Mouse (Mus musculus): ENCODE results near the gene Krt5. TPM values are rescaled to one million over a fixed set of nuclear protein-coding genes. Genes with fewer than 3 reads are reported as not detected.
A peak's percentile ranks its signal among the peaks of the same experiment; 100 is the strongest.

The Krt5 gene
- 1.1 and 5.4 TPM in 2 replicates for polyA plus RNA-seq (2016; fragmentation: Nextera tagmentation; extraction: Ambion mirVana)

DNA sequence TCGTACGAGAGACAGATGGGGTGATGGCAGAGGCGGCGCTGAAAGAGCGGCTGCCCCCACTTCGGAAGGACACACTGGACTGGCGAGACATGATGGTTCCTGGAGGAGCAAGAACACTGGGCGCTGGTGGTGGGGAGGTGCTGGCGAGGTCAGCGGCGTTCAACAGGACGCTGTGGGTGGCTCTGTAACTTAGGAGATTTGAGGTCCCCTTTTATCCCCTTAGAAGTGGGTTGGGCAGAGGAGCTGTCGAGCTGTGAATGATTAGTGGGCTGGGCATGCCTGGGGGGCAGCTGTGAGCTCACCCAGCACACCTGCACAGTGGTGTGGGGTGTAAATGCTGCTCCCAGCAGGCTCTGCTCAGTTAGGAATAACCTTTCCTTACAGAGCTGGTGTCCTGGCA is at the start of gene Krt5:
TSS of gene Krt5 (minus strand) at position 179 of the 400 bp plus-strand sequence.
- no peak within 1 kb of the TSS for H3K4me3 ChIP-seq
- H3K27ac ChIP-seq (replicated peaks): no peak within 1 kb of the TSS
- no peak for DNase-seq (ENCODE audit: low spot score)
- peaks cover 18% of the 10 kb centered on the region; the same call in 1 of the 2 replicates for H3K4me1 ChIP-seq
- H3K27me3 ChIP-seq (replicated peaks; ENCODE audit: low read depth, poor library complexity, severe bottlenecking): no peaks in the 10 kb centered on the region
- H3K36me3 ChIP-seq (replicated peaks): no peaks in the 10 kb centered on the region
- WGBS: 79% methylated on average over 13 of the region's 13 CpGs
- no peaks in the 10 kb centered on the region for H3K9me3 ChIP-seq

DNA sequence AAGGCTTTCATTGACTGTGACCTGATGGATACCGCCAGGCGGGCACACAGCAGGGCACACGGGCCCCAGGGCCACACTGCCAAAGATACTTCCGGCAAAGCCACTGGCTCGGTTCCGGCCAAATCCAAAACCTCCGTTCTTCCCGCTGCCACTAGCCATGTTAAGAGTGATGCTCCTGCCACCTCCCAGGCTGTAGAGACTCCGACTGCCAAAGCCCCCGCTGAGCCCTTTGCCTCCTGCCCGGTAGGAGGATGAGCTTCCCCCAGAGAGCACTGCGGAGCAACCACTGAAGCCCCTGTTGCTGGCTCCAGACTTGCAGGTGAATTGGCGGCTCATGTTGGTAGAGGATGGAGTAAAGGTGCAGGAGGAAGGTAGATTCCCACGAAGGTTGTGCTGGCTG is 30.0 kb upstream of the Krt5 start, which contains the start of gene Krt71:
TSS of gene Krt71 (minus strand) at position 399 of the 400 bp plus-strand sequence.
- WGBS: 55% methylated on average over 14 of the region's 14 CpGs
- Histone ChIP-seq H3K27ac (replicated peaks) (no peak within 1 kb of the TSS), H3K27me3 (replicated peaks; ENCODE audit: low read depth, poor library complexity, severe bottlenecking) (peaks cover 10% of the 10 kb centered on the region), H3K4me3 (no peak within 1 kb of the TSS), H3K36me3 (replicated peaks) (no peaks in the 10 kb centered on the region), H3K9me3 (no peaks in the 10 kb centered on the region), H3K4me1 (no peaks in the 10 kb centered on the region)
- DNase-seq (ENCODE audit: low spot score): no peak

DNA sequence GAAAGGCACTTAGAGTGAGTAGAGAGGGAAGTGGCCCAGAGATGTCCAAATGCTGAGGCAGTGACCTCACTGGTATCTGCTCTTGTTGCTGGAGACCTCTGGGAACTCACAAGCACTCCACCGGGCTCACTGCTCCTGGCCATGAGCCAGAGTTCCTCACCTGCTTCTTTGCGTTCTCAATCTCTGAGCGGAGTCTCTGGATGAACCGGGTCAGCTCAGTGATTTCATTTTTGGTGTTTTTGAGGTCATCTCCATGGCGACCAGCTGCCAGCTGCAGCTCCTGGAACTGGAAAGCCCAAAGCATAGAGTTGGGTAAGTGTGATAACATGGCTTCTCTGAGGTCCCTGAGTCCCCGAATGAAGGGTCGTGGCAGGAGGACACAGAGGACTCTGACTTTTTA is 25.1 kb upstream of the Krt5 start:
- WGBS: 79% methylated on average over 7 of the region's 7 CpGs
- no peaks in the 10 kb centered on the region for H3K36me3 ChIP-seq (replicated peaks)
- no peak overlapping the region for H3K27ac ChIP-seq (replicated peaks)
- H3K4me1 ChIP-seq: no peaks in the 10 kb centered on the region
- H3K4me3 ChIP-seq: no peak overlapping the region
- peaks cover 3% of the 10 kb centered on the region for H3K27me3 ChIP-seq (replicated peaks; ENCODE audit: low read depth, poor library complexity, severe bottlenecking)
- H3K9me3 ChIP-seq: no peaks in the 10 kb centered on the region
- no peak for DNase-seq (ENCODE audit: low spot score)

DNA sequence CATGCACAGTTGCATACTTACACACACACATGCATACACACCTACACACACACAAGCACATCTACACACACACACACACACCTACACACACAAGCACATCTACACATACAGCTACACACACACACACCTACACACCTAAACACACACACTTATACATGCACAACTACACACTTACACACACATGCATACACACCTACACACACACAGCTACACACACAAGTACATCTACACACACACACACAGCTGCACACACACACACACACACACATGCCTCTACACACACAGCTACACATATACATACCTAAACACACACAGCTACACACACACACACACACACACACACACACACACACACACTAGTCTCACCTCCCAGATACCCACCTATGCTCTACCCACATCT is 18.0 kb upstream of the Krt5 start:
- no peak for DNase-seq (ENCODE audit: low spot score)
- no peaks in the 10 kb centered on the region for H3K27me3 ChIP-seq (replicated peaks; ENCODE audit: low read depth, poor library complexity, severe bottlenecking)
- no peaks in the 10 kb centered on the region for H3K9me3 ChIP-seq
- H3K36me3 ChIP-seq (replicated peaks): no peaks in the 10 kb centered on the region
- H3K4me1 ChIP-seq: no peaks in the 10 kb centered on the region
- H3K27ac ChIP-seq (replicated peaks): no peak overlapping the region
- no peak overlapping the region for H3K4me3 ChIP-seq

DNA sequence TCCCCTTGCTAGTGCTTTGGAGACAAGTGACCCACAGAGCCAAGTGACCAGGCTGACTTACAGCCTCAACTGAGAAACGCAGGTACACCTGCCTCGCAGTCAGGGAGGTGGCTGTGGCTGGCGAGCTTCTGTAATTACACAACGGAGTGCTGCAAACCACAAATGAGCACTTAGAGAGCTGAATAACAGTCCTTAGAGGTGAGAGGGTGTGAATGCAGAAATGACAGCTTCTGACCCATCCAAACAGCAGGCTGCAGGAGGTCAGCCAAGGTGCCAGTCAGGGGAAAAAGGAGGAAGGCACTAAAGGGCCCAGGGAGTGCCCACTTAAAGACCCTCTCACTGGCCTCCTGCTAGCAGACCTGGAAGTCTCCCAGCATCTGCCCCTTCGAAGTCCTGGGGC is 12.0 kb upstream of the Krt5 start:
- Histone ChIP-seq H3K4me3 (no peak overlapping the region), H3K9me3 (no peaks in the 10 kb centered on the region)
- 73% methylated on average over 5 of the region's 5 CpGs for WGBS

DNA sequence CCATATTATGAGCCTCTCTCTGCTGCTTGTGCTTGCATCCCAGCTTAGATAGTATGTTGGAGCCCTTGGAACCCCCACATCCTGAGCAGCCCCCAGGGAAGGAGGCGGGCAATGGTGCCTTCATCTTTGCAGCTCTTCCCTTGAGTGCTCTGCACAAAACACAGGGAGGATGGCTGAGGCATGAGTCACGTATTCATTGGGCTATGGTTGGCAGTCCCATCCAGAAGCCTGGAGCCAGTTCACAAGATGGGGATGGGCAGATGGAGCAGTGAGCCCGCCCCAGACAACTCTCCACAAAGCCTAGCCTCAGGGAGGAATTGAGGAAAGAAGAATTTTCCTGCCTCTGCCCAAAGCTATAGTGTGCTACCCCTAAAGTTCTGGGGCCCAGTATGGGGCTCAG is 3.1 kb upstream of the Krt5 start:
- H3K4me3 ChIP-seq: no peak overlapping the region
- 76% methylated on average over 3 of the region's 3 CpGs for WGBS
- no peaks in the 10 kb centered on the region for H3K9me3 ChIP-seq
- H3K36me3 ChIP-seq (replicated peaks): no peaks in the 10 kb centered on the region
- H3K4me1 ChIP-seq: peaks cover 18% of the 10 kb centered on the region; the same call in 1 of the 2 replicates
- no peak overlapping the region for H3K27ac ChIP-seq (replicated peaks)
- no peaks in the 10 kb centered on the region for H3K27me3 ChIP-seq (replicated peaks; ENCODE audit: low read depth, poor library complexity, severe bottlenecking)
- DNase-seq (ENCODE audit: low spot score): no peak

More for the DNA sequence above, 12.0 kb upstream of the Krt5 start:
- Histone ChIP-seq H3K36me3 (replicated peaks) (no peaks in the 10 kb centered on the region), H3K4me1 (no peaks in the 10 kb centered on the region), H3K27me3 (replicated peaks; ENCODE audit: low read depth, poor library complexity, severe bottlenecking) (no peaks in the 10 kb centered on the region), H3K27ac (replicated peaks) (no peak overlapping the region)
- DNase-seq (ENCODE audit: low spot score): no peak

DNA sequence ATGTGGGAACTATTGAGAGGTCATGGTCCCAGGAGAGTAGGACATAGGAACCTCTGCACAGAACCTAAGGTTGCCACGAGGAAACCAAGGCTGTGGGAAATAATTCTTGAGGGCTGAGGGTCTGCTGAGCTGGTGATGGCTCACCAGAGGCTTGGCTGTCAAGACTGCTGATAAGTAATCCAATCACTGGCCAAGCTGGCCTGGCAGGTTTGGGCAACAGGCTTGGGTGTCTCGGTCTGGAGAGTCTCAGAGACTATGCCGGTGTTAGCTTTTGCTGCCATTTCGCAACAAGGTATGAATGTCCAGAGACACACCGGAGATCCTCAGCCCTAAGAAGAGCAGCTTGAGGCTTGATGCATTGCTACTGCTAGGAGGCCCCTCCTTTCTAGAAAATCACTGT is 1.7 kb upstream of the Krt5 start:
- no peaks in the 10 kb centered on the region for H3K9me3 ChIP-seq
- WGBS: 79% methylated on average over 5 of the region's 5 CpGs

DNA sequence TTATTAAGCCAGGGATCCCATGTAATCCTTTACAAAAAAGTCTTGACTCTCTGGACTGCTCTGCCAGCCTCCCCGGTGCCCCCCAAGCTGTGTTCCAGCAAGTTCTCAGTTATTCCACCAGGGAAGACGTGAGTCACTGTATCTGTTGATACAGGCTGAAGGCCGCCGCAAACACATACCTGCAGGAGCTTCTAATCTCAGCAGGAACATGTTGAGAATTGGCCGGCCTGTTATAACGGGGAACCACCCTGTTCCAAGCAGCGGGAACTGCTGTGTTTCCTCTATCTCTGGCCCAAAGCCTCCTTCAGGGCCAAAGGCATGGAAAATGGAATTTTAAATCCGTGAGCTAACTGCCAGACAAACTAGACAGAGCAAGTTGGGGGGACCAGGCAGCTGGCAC is 1.0 kb upstream of the Krt5 start:
- no peaks in the 10 kb centered on the region for H3K9me3 ChIP-seq
- H3K27ac ChIP-seq (replicated peaks): no peak overlapping the region; the same call in 1 of the 2 replicates
- no peak overlapping the region for H3K4me3 ChIP-seq
- H3K36me3 ChIP-seq (replicated peaks): no peaks in the 10 kb centered on the region
- no peaks in the 10 kb centered on the region for H3K27me3 ChIP-seq (replicated peaks; ENCODE audit: low read depth, poor library complexity, severe bottlenecking)
- no peak for DNase-seq (ENCODE audit: low spot score)
- H3K4me1 ChIP-seq: peaks cover 18% of the 10 kb centered on the region; the same call in 1 of the 2 replicates
- 76% methylated on average over 8 of the region's 8 CpGs for WGBS

More for the DNA sequence above, 1.7 kb upstream of the Krt5 start:
- no peaks in the 10 kb centered on the region for H3K27me3 ChIP-seq (replicated peaks; ENCODE audit: low read depth, poor library complexity, severe bottlenecking)
- H3K4me3 ChIP-seq: no peak overlapping the region
- H3K4me1 ChIP-seq: peaks cover 18% of the 10 kb centered on the region; the same call in 1 of the 2 replicates
- no peak overlapping the region; the same call in none of the 2 replicates for H3K27ac ChIP-seq (replicated peaks)
- H3K36me3 ChIP-seq (replicated peaks): no peaks in the 10 kb centered on the region
- DNase-seq (ENCODE audit: low spot score): no peak

DNA sequence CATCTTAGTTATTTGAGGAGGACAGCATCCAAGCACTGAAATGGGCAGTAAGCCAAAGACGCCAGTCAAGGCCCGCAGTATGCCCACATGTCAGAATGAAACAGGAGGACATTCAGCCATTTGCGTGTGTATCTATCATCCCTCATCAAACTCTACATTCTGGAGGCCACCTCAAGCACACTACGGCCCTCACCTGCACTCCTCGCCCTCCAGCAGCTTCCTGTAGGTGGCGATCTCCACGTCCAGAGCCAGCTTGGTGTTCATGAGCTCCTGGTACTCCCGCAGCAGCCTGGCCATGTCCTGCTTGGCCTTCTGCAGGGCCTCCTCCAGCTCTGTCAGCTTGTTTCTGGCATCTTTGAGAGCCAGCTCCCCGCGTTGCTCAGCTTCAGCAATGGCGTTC is 4.0 kb downstream of the Krt5 start:
- 68% methylated on average over 11 of the region's 11 CpGs for WGBS
- no peaks in the 10 kb centered on the region for H3K36me3 ChIP-seq (replicated peaks)

DNA sequence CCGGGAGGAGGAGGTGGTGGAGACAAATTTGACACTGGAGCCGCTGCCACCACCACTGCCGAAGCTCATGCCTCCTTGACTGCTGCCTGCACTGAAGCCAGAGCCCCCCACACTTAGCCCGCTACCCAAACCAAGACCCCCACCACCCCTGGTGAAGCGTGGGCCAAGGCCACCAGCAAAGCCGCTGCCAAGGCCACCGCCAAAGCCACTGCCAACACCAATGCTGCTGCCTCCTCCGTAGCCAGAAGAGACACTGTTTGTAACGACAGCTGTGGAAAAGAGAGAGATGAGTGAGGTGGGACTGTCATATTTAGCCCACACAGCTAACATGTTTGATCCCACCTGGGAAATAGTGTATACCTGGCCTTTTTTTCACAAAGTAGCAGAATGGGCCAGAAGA is 5.2 kb downstream of the Krt5 start:
- H3K4me3 ChIP-seq: no peak overlapping the region
- H3K36me3 ChIP-seq (replicated peaks): no peaks in the 10 kb centered on the region
- H3K4me1 ChIP-seq: no peaks in the 10 kb centered on the region; the same call in 1 of the 2 replicates
- DNase-seq (ENCODE audit: low spot score): no peak
- WGBS: 88% methylated on average over 9 of the region's 9 CpGs
- no peaks in the 10 kb centered on the region for H3K27me3 ChIP-seq (replicated peaks; ENCODE audit: low read depth, poor library complexity, severe bottlenecking)
- no peak overlapping the region for H3K27ac ChIP-seq (replicated peaks)
- no peaks in the 10 kb centered on the region for H3K9me3 ChIP-seq

More for the DNA sequence above, 4.0 kb downstream of the Krt5 start:
- Histone ChIP-seq H3K4me1 (peaks cover 6% of the 10 kb centered on the region; the same call in 1 of the 2 replicates), H3K9me3 (no peaks in the 10 kb centered on the region), H3K27ac (replicated peaks) (no peak overlapping the region), H3K4me3 (no peak overlapping the region), H3K27me3 (replicated peaks; ENCODE audit: low read depth, poor library complexity, severe bottlenecking) (no peaks in the 10 kb centered on the region)
- DNase-seq (ENCODE audit: low spot score): no peak

DNA sequence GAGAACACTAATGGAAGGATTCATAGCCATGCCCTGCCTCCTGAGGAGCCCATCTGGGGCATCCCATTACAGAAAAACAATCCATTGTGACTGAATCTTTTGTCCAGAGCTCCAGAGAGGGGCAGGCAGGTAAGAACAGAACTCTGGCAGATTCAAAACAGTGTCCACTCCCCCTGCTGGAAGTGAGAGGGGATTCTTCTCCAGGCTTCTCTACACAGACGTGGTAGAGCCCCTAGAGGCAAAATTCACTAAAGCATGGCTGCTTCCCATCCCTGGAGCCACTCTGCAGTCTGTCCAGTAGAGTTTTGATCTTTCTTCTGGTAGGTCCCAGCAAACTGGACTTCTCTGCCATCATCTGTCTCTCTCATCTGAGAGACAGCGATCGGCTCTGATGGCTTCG is 8.6 kb downstream of the Krt5 start:
- Histone ChIP-seq H3K27ac (replicated peaks) (no peak overlapping the region), H3K36me3 (replicated peaks) (no peaks in the 10 kb centered on the region), H3K4me3 (no peak overlapping the region), H3K9me3 (no peaks in the 10 kb centered on the region), H3K27me3 (replicated peaks; ENCODE audit: low read depth, poor library complexity, severe bottlenecking) (no peaks in the 10 kb centered on the region), H3K4me1 (no peaks in the 10 kb centered on the region; the same call in 1 of the 2 replicates)
- DNase-seq (ENCODE audit: low spot score): peak; percentile 30
- WGBS: 70% methylated on average over 4 of the region's 4 CpGs

DNA sequence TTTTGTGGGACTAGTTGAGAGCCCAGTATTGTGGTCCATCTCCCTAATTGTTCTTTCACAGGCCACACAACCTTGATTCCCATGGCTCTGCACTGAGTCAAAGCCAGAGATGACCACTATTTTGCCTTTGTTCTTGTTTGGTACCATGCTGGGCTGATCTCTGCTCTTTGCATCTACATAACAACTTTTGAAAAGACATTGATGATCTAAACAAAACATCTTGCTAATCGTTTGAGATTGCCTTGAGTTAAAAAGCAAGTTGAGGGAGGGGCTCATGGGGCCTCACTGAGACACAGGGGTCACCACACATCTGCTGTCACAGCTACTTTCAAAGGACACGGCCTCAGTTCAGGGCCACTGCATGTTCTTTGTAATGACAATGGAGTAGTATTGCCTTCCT is 10.3 kb downstream of the Krt5 start:
- Histone ChIP-seq H3K4me1 (peaks cover 3% of the 10 kb centered on the region; the same call in 1 of the 2 replicates), H3K4me3 (no peak overlapping the region), H3K36me3 (replicated peaks) (no peaks in the 10 kb centered on the region), H3K9me3 (no peaks in the 10 kb centered on the region), H3K27ac (replicated peaks) (no peak overlapping the region), H3K27me3 (replicated peaks; ENCODE audit: low read depth, poor library complexity, severe bottlenecking) (no peaks in the 10 kb centered on the region)
- 26% methylated on average over 2 of the region's 2 CpGs for WGBS
- DNase-seq (ENCODE audit: low spot score): peak; percentile 7

DNA sequence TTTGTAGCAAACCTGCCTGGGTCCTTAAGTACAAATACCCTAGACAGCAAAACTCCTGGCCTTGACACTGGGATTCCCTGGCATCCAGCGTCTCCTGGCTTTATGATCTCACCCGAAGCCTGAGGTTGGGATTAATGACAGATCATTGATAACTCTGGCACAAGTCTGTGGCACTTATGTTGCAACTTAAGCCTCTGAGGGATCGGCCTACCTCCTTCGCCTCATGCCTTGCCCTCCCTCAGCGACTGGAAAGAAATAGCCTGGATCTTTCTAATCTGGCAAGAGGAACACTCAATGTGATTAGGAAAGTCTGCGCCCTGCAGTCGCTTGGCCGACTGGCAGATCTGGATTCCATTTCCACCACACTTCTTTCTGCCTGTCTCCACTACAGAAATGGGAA is 12.8 kb downstream of the Krt5 start:
- no peak overlapping the region for H3K27ac ChIP-seq (replicated peaks)
- DNase-seq (ENCODE audit: low spot score): peak; percentile 5
- H3K36me3 ChIP-seq (replicated peaks): no peaks in the 10 kb centered on the region
- peaks cover 4% of the 10 kb centered on the region; the same call in 1 of the 2 replicates for H3K4me1 ChIP-seq
- no peak overlapping the region for H3K4me3 ChIP-seq
- H3K27me3 ChIP-seq (replicated peaks; ENCODE audit: low read depth, poor library complexity, severe bottlenecking): no peaks in the 10 kb centered on the region
- 76% methylated on average over 8 of the region's 8 CpGs for WGBS
- H3K9me3 ChIP-seq: no peaks in the 10 kb centered on the region
